Mouse (Mus musculus) cerebellum, adult 2 months (tissue): Measurements from ENCODE around the gene Eya3. TPM values are rescaled to one million over a fixed set of nuclear protein-coding genes. Genes with fewer than 3 reads are reported as not detected.
A peak's percentile ranks its signal among the peaks of the same experiment; 100 is the strongest.

Experiments
- DNase-seq, 2 experiments: peaks; one replicate each; pipeline ENCODE4 v3.0.0; 2021
- H3K27ac ChIP-seq: fragments of 200-500 bp; 2 replicates; pipeline ENCODE4 v1.5.1; 2012; ENCODE audit warnings: low read length, control low read depth, inconsistent platforms; ENCODE audit not compliant: insufficient read depth
- H3K27me3 ChIP-seq: fragments of 200-500 bp; 2 replicates; pipeline ENCODE4 v1.6.1; 2012; ENCODE audit warnings: inconsistent platforms, mild to moderate bottlenecking, low read length, moderate library complexity; ENCODE audit not compliant: control insufficient read depth, insufficient read depth
- H3K4me1 ChIP-seq: fragments of 200-500 bp; 2 replicates; pipeline ENCODE4 v1.6.1; 2011; ENCODE audit warnings: low read length; ENCODE audit not compliant: control insufficient read depth, insufficient read depth
- H3K4me3 ChIP-seq: fragments of 200-500 bp; replicated peaks from 2 replicates; pipeline ENCODE3; 2011; ENCODE audit warnings: mild to moderate bottlenecking, low read depth, low read length, control low read depth; ENCODE audit not compliant: insufficient read depth
- CTCF ChIP-seq: fragments of 200-500 bp; IDR thresholded peaks from 2 replicates; pipeline ENCODE4 v1.5.1; 2011; ENCODE audit warnings: low read depth, mild to moderate bottlenecking, control low read depth, low read length, moderate library complexity, borderline replicate concordance; ENCODE audit not compliant: insufficient read depth
- POLR2A ChIP-seq: fragments of 200-500 bp; IDR thresholded peaks from 2 replicates; pipeline ENCODE4 v1.6.1; 2011; ENCODE audit warnings: low read length, control low read depth, borderline replicate concordance; ENCODE audit not compliant: insufficient read depth
- WGBS: fragments of 180-500 bp; shearing (Covaris S2); methylation state at CpG from one replicate; pipeline ENCODE4 v1.1.7; 2018; 5-methylcytosine and 5-hydroxymethylcytosine counted together
- polyA plus RNA-seq: library from polyadenylated mRNA; depleted of rRNA; stranded (reverse); fragments of >200 nt; gene quantifications from 2 replicates; pipeline ENCODE4 v1.2.3, GENCODE M21; 2012

Eya3 gene
- polyA plus RNA-seq, 1 experiment, result 25.1 TPM

DNA sequence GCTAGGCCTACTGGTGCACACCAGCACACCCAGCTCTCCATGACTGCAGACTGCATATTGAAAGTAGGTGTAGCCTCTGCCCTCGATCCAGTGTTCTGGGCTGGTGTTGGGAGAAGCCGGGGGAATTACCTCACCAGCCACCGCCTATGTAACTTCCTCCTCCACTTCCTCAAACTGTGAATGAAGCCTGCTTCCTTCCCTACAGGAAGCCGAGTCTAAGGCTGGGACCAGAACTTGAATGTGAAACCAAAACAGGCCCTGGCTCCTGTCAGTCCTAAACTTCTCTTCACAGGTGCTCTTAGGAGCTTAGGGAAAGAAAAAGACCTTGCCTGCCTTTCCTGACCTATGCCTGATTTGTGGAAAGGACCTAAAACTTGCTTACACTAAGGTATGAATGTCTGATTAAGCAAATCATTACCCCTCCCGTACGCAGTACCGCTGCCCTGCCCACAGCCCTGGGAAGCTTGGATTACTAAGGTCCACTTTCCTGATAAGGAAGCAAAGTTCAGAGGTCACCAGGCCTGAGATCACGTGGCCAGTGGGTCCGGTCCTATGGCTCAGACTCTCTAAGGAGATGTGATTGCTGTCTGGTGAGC is 109.0 kb downstream of the Eya3 start:
- Histone ChIP-seq H3K27me3 (no peaks in the 10 kb centered on the region), H3K27ac (no peak overlapping the region), H3K4me1 (no peaks in the 10 kb centered on the region), H3K4me3 (no peak overlapping the region)
- TF ChIP-seq CTCF (no peak), POLR2A (no peak)
- WGBS, result 72% methylated on average over 9 of the region's 9 CpGs
- DNase-seq, result no peak

DNA sequence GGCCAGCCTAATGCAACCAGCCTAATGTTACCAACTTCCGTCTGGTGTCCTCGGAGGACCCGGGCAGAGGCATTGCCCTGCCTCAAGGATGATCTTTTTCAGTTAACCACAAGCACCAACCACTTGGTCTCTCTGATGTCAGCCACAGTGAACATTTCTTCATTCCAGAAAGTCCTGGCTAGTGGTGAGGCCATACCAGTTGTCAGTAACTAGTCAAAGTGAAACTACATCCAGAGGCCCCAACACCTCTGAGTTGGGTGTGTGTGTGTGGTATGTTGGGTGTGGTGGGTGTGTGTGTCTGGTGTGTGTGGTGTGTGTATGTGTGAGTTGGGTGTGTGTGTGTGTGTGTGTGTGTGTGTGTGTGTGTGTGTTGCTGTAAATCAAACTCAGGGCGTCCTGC is 110.0 kb downstream of the Eya3 start:
- Histone ChIP-seq H3K4me1 (no peaks in the 10 kb centered on the region), H3K4me3 (no peak overlapping the region), H3K27me3 (no peaks in the 10 kb centered on the region), H3K27ac (no peak overlapping the region)
- TF ChIP-seq POLR2A (no peak), CTCF (no peak)
- DNase-seq, result no peak
- 92% methylated on average over 4 of the region's 4 CpGs for WGBS

DNA sequence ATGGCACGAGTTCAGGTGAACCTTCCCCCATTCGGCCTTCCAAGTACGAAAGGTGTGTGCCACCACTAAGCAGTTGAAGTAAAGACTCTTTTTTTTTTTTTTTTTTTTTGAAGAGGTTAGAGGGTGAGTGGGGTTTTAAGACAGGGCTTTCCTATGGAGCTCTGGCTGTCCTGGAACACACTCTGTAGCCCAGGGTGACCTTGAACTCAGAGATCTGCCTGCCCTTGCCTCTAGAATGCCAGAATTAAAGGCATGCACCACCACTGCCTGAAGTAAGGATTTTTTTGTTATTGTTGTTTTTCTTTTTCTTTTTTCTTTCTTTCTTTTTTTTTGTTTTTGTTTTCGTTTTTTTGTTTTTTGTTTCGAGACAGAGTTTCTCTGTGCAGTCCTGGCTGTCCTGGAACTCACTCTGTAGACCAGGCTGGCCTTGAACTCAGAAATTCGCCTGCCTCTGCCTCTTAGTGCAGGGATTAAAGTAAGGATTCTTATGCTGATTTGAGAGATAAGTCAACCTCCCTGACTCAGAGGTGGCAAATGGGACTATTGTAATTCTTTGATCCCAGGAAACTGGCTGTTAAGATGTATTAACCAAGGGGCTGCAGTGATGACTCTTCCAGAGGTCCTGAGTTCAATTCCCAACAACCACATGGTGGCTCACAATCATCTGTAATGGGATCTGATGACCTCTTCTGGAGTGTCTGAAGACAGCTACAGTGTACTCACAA is 110.6 kb downstream of the Eya3 start:
- DNase-seq, result no peak
- H3K27me3 ChIP-seq, result no peaks in the 10 kb centered on the region
- WGBS, result 80% methylated on average over 6 of the region's 6 CpGs
- H3K4me3 ChIP-seq, result no peak overlapping the region
- no peak overlapping the region for H3K27ac ChIP-seq
- TF ChIP-seq POLR2A, result no peak
- no peak for TF ChIP-seq CTCF
- no peaks in the 10 kb centered on the region for H3K4me1 ChIP-seq

DNA sequence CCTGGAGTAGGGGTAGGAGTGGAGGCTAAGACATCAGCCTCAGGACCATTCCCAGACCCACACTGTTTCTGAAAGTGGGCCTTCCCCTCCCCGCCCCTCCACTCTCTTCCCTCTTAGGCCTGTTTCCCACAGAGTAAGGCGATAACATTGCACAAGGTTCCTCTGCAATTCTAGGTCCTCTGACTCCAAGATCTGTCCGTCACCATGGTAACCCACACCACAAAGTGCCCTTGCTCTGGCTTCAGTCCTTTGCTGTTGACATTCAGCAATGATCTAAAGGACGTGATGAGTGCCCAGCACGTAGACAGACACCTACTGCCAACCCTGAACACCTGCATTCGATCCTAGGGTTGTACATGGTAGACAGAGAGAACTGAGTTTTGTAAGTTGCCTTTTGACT is 114.2 kb downstream of the Eya3 start:
- H3K27ac ChIP-seq, result no peak overlapping the region
- no peaks in the 10 kb centered on the region for H3K27me3 ChIP-seq
- 71% methylated on average over 6 of the region's 6 CpGs for WGBS
- TF ChIP-seq POLR2A, result no peak
- no peak for TF ChIP-seq CTCF
- no peak for DNase-seq
- no peak overlapping the region for H3K4me3 ChIP-seq
- H3K4me1 ChIP-seq, result no peaks in the 10 kb centered on the region

DNA sequence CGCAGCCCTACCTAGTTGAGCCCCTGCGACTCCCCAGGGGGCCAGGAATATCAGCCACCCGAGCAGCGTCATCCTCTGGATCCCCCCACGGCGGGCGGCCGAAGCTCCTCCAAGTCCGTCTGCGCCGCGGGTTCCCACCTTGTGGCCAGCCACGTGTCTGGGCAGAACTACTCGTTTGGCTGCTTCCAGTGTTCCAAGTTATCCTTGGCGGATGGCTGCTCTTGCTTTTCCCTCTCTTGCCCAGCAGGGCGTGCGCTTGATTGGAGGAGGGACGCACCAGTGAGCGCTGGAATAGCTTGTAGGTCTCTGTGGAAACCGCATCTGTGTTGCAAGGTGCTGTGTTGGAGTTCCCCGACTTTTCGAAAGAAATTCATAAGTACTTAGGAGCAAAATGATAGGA is 118.2 kb downstream of the Eya3 start, which contains the start of gene Smpdl3b:
TSS of gene Smpdl3b (minus strand) at position 279 of the 400 bp plus-strand sequence.
- H3K27me3 ChIP-seq, result no peaks in the 10 kb centered on the region
- no peaks in the 10 kb centered on the region for H3K4me1 ChIP-seq
- TF ChIP-seq POLR2A (no peak), CTCF (peak; percentile 44; the same call in 1 of the 2 replicates)
- WGBS, result under 1% methylated on average over 22 of the region's 22 CpGs
- H3K27ac ChIP-seq, result no peak within 1 kb of the TSS
- H3K4me3 ChIP-seq, result peak within 1 kb of the TSS; percentile 35
- DNase-seq, result peak; percentile 42 to 48

DNA sequence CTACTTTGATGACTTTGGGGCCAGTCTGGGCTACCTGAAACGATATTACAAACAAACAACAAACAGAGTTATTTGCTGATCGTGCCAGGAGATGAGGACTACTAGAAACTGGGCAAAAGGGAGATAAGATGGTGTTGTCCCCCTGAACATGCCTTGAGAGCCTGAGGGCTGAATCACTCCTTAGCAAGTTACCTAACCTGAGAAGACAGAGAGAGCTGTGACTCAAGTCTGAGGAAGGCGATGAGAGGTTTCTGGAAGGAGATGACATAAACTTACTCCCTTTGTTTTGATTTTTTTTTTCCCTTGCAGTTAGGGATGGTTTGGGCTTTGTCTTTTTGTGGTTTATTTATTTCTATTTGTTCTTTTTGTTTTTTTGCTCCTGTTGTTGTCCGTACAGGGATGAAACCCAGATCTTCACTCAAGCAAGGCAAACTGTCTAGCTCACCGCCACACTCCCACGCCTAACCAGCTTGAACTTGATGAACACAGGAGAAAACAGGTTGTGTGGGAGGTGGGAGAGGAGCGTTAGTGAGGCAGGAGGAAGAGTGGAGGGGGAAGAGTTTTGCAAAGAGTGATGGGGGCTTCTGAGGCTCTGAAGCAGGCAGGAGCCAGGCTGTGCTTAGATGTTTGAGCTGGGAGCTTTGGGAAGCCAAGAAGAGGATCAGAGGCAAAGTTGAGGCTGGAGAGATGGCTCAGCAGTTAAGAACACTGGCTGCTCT is 119.0 kb downstream of the Eya3 start:
- Histone ChIP-seq H3K4me1 (no peaks in the 10 kb centered on the region), H3K27ac (no peak overlapping the region), H3K4me3 (no peak overlapping the region), H3K27me3 (no peaks in the 10 kb centered on the region)
- TF ChIP-seq POLR2A (no peak), CTCF (no peak)
- WGBS, result 89% methylated on average over 7 of the region's 7 CpGs
- DNase-seq, result no peak

DNA sequence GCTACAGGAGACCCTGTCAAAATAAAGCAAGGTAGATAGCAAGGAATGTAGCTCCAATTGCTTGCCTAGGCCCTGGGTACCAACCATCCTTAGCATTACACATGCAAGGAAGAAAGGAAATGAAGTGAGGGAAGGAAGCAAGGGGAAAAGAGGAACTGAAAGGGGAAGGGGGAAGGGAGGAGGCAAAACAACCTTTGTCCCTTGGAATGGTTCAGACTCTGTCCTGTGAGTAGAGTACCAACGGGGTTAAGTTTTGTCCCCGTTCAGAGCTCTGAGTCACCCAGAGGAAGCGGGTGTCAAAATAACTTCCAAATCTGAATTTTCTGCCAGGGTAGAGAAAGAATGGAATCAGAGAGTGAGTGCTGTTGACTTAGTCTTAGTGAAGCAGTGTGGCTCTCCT is 121.5 kb downstream of the Eya3 start:
- H3K4me3 ChIP-seq, result no peak overlapping the region
- no peak overlapping the region for H3K27ac ChIP-seq
- 57% methylated on average over 3 of the region's 3 CpGs for WGBS
- TF ChIP-seq CTCF, result no peak
- TF ChIP-seq POLR2A, result no peak
- no peaks in the 10 kb centered on the region for H3K4me1 ChIP-seq
- H3K27me3 ChIP-seq, result no peaks in the 10 kb centered on the region
- no peak for DNase-seq
